Mouse (Mus musculus) kidney, adult 2 months (tissue): ENCODE measurements around the gene Mrgprg.

ENCODE experiments used
- CTCF ChIP-seq: fragments of 200-500 bp; conservative IDR thresholded peaks from 2 replicates; pipeline ENCODE4 v1.5.1; 2011; ENCODE audit warnings: low read depth, mild to moderate bottlenecking, control low read depth, low read length, moderate library complexity, mixed read lengths; ENCODE audit not compliant: insufficient read depth, insufficient read length
- POLR2A ChIP-seq: fragments of 200-500 bp; IDR thresholded peaks from one replicate; pipeline ENCODE4 v1.6.1; 2011; ENCODE audit warnings: low read depth, low read length, control low read depth

DNA sequence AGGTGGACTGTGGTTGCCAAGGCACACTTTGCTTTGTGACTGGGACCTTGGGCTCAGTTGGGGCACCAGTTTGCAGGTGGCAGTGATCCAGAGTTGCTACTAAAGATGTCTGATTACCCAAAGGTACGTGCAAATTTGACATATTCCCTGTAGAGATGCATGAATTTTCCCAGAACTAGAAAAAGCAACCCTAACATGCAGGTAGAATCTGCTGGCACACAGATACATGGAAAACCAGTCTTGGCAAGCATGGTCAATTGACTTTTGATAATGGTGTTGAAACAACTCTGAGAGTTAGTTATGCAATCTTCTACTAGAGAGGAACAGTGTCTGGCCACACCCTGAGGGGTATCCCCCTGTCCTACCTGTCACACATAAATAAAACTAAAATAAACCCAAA lies 15.4 kb downstream of the Mrgprg start:
- TF ChIP-seq CTCF (no peak), POLR2A (no peak)
